Mouse (Mus musculus): ENCODE data around the gene 4930523C07Rik. TPM values are rescaled to one million over a fixed set of nuclear protein-coding genes. Genes with fewer than 3 reads are reported as not detected.

The 4930523C07Rik gene
- polyA plus RNA-seq, 1 experiment from 2014 or later = 20.8 TPM

Other genes with a start within 250 kb of the 4930523C07Rik start
- 11.3 and 11.6 TPM in 2 replicates for gene Tnn, start 109.2 kb downstream of the 4930523C07Rik start, polyA plus RNA-seq (2015; fragmentation: Nextera tagmentation; extraction: Ambion mirVana)
- gene Mrps14, start 150.8 kb downstream of the 4930523C07Rik start, polyA plus RNA-seq (2015; fragmentation: Nextera tagmentation; extraction: Ambion mirVana) = 296 and 299 TPM in 2 replicates
- gene Cacybp, start 168.5 kb downstream of the 4930523C07Rik start, polyA plus RNA-seq (2015; fragmentation: Nextera tagmentation; extraction: Ambion mirVana) = 196 and 234 TPM in 2 replicates

All from stomach, embryonic 15.5 days (tissue).